Mouse (Mus musculus) CH12F3 (cell line): ENCODE data around the gene Qrich1.

ENCODE experiments used
- in situ Hi-C: fragments of 300-500 bp; cut with MboI; formaldehyde crosslinking; loops from 2 replicates; pipeline ENCODE4 v1.14.3; 2020; ENCODE audit warnings: low sequenced_read_pairs

Gene Qrich1

GRCm38 (mm10) chr9:108492043-108492750 lies 24.4 kb upstream of the Qrich1 start:
- in situ Hi-C loops, result no loop called here

GRCm38 (mm10) chr9:108493246-108493645 lies 23.4 kb upstream of the Qrich1 start:
- in situ Hi-C loops, result no loop called here

GRCm38 (mm10) chr9:108494146-108494825 lies 22.3 kb upstream of the Qrich1 start:
- in situ Hi-C loops, result no loop called here

- in situ Hi-C loops, result no loop called here
Observed at GRCm38 (mm10) chr9:108494905-108495304, 21.7 kb upstream of the Qrich1 start.

- in situ Hi-C loops, result no loop called here
Observed at GRCm38 (mm10) chr9:108499231-108499630, 17.4 kb upstream of the Qrich1 start.

GRCm38 (mm10) chr9:108499943-108500342 lies 16.7 kb upstream of the Qrich1 start:
- in situ Hi-C loops, result no loop called here

GRCm38 (mm10) chr9:108506901-108507300 lies 9.7 kb upstream of the Qrich1 start:
- in situ Hi-C loops, result no loop called here

- in situ Hi-C loops, result no loop called here
Observed at GRCm38 (mm10) chr9:108507619-108508434, 8.8 kb upstream of the Qrich1 start, which contains the start of gene Qars. TSS of gene Qars (plus strand) at chr9:108507706.

GRCm38 (mm10) chr9:108508776-108509175 lies 7.8 kb upstream of the Qrich1 start:
- in situ Hi-C loops, result no loop called here

GRCm38 (mm10) chr9:108517253-108517930 lies 786 bp downstream of the Qrich1 start:
- in situ Hi-C loops, result no loop called here

GRCm38 (mm10) chr9:108517931-108518332 lies 1.3 kb downstream of the Qrich1 start:
- in situ Hi-C loops, result no loop called here

GRCm38 (mm10) chr9:108521604-108522003 lies 5.0 kb downstream of the Qrich1 start:
- in situ Hi-C loops, result no loop called here

GRCm38 (mm10) chr9:108523341-108523740 lies 6.7 kb downstream of the Qrich1 start:
- in situ Hi-C loops, result no loop called here

GRCm38 (mm10) chr9:108525400-108525799 lies 8.8 kb downstream of the Qrich1 start:
- in situ Hi-C loops, result no loop called here

- in situ Hi-C loops, result no loop called here
Observed at GRCm38 (mm10) chr9:108530954-108531353, 14.3 kb downstream of the Qrich1 start.

GRCm38 (mm10) chr9:108531496-108531895 lies 14.9 kb downstream of the Qrich1 start:
- in situ Hi-C loops, result no loop called here

- in situ Hi-C loops, result no loop called here
Observed at GRCm38 (mm10) chr9:108540846-108541245, 24.2 kb downstream of the Qrich1 start.

- in situ Hi-C loops, result no loop called here
Observed at GRCm38 (mm10) chr9:108545986-108546385, 29.4 kb downstream of the Qrich1 start.

- in situ Hi-C loops, result no loop called here
Observed at GRCm38 (mm10) chr9:108546875-108547274, 30.3 kb downstream of the Qrich1 start.

GRCm38 (mm10) chr9:108559169-108559568 lies 42.6 kb downstream of the Qrich1 start:
- in situ Hi-C loops, result no loop called here
